Mouse (Mus musculus): ENCODE data around the gene Serpinb9e.
"Not testable (repeated sequence)": the region's sequence is repeated elsewhere in the genome, so short reads cannot be mapped to it uniquely, and the experiment has no call there.

Gene Serpinb9e

DNA sequence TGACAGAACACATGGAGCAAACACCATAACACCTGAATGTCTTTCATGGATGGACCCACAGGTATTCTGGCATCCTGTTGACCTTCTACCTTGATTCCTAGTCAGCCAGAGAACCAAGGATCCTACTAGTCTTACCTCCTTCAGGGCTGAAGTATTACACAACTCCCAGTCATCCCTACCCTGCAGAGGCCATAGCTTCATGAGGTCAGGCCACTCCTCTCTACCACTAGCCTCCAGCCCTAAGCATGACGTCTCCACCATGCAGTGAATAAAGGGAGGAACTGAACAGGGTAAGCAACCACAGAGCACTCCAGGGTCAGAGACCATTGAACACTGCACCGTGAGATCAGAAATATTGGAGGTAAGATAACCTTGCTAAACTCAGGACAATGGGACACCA is at the start of gene Serpinb9e:
Gene Serpinb9e, plus strand, starts transcription at position 301 of the 400 bp plus-strand sequence.
- not testable (repeated sequence) for DNase-seq (ENCODE audit: low spot score)

DNA sequence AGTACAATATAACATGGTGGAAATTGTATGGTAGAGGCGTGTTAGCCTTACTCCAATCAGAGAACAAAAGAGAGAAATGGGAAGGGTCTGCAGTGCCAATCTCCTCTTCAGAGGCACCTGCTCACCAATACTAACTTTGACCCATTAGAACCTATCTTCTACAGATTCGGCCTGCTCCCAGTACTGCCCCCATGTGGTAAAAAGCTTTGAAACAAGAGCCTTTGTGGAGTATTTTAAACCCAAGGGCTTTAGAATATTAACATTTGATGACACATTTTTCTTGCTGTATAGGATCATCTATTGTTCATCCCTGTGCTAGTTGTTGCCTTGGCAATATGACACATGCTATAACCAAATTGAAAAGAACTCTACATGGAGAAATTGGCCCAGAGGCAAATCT is 49.7 kb upstream of the Serpinb9e start:
- no peak for DNase-seq (ENCODE audit: low spot score)

DNA sequence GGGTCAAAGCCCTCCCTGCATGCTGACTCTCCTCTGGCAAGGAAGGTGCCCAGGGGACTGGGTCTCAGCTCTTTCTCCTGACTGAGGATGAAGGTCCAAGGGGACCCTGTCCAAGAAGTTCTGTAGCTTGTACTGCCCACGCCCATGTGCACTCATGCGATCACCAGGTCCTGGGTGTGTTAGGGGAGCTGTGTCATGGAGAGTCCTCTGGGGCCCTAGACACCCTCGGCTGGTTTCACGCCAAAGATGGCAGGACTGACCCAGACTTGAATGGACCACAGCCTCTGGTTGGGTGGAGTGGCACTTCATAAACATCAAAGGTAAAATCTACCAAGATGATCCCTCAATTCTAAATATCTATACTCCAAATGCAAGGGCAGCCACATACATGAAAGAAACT is 59.2 kb downstream of the Serpinb9e start:
- DNase-seq (ENCODE audit: low spot score), result not testable (repeated sequence)

Measured in retina, embryonic 14.5 days (tissue).